Mouse (Mus musculus): ENCODE measurements around the gene Tmem169. TPM values are rescaled to one million over a fixed set of nuclear protein-coding genes. Genes with fewer than 3 reads are reported as not detected.

The Tmem169 gene
- polyA plus RNA-seq, 1 experiment from 2014 or later = 5.5 TPM

GRCm38 (mm10) chr1:72336780-72337179 is 52.6 kb downstream of the Tmem169 start:
- WGBS = 91% methylated on average over 8 of the region's 8 CpGs
- ATAC-seq (ENCODE audit: insufficient number of reproducible peaks, insufficient read depth, low FRiP score, low TSS enrichment, low read depth) = no peak

GRCm38 (mm10) chr1:72338341-72338740 is 54.2 kb downstream of the Tmem169 start:
- Histone ChIP-seq H3K4me1 (replicated peaks) (no peaks in the 10 kb centered on the region), H3K4me2 (no peak overlapping the region), H3K4me3 (replicated peaks) (no peak overlapping the region), H3K9ac (replicated peaks) (no peak overlapping the region), H3K27me3 (no peaks in the 10 kb centered on the region), H3K36me3 (peaks cover 93% of the 10 kb centered on the region), H3K9me3 (no peaks in the 10 kb centered on the region), H3K27ac (no peak overlapping the region)
- ATAC-seq (ENCODE audit: insufficient number of reproducible peaks, insufficient read depth, low FRiP score, low TSS enrichment, low read depth) = no peak
- WGBS = 88% methylated on average over 5 of the region's 5 CpGs

More at GRCm38 (mm10) chr1:72336780-72337179, 52.6 kb downstream of the Tmem169 start:
- Histone ChIP-seq H3K4me2 (no peak overlapping the region), H3K9me3 (no peaks in the 10 kb centered on the region), H3K27ac (no peak overlapping the region), H3K9ac (replicated peaks) (no peak overlapping the region), H3K4me1 (replicated peaks) (no peaks in the 10 kb centered on the region), H3K27me3 (no peaks in the 10 kb centered on the region), H3K4me3 (replicated peaks) (no peak overlapping the region), H3K36me3 (peaks cover 87% of the 10 kb centered on the region)

GRCm38 (mm10) chr1:72347873-72348272 is 63.7 kb downstream of the Tmem169 start:
- no peak overlapping the region for H3K27ac ChIP-seq
- WGBS = 83% methylated on average over 6 of the region's 6 CpGs
- H3K36me3 ChIP-seq = peaks cover 86% of the 10 kb centered on the region
- H3K9ac ChIP-seq (replicated peaks) = no peak overlapping the region
- no peaks in the 10 kb centered on the region for H3K9me3 ChIP-seq
- H3K27me3 ChIP-seq = no peaks in the 10 kb centered on the region
- H3K4me2 ChIP-seq = no peak overlapping the region
- ATAC-seq (ENCODE audit: insufficient number of reproducible peaks, insufficient read depth, low FRiP score, low TSS enrichment, low read depth) = no peak
- no peaks in the 10 kb centered on the region for H3K4me1 ChIP-seq (replicated peaks)
- H3K4me3 ChIP-seq (replicated peaks) = no peak overlapping the region

Other genes starting within 250 kb of the Tmem169 start
- 2.4 and 2.8 TPM in 2 replicates for gene Mreg, start 72.1 kb upstream of the Tmem169 start, polyA plus RNA-seq (2016; fragmentation: Nextera tagmentation; extraction: Ambion mirVana)
- 30.1 and 31.4 TPM in 2 replicates for gene Pecr, start 55 bp upstream of the Tmem169 start, polyA plus RNA-seq (2016; fragmentation: Nextera tagmentation; extraction: Ambion mirVana)
- 66.1 and 68.2 TPM in 2 replicates for gene Xrcc5, start 23.1 kb downstream of the Tmem169 start, polyA plus RNA-seq (2016; fragmentation: Nextera tagmentation; extraction: Ambion mirVana)

Measured in limb, embryonic 12.5 days (tissue).